Mouse (Mus musculus) brain, adult 2 months (tissue): ENCODE measurements at regions not wholly inside any gene's neighbourhood (a gene's known extent, or its start where the extent isn't known, plus 50 kb on each side); places are given as distances from the start of the nearest gene placed in this dataset.
"Not testable (repeated sequence)": the region's sequence is repeated elsewhere in the genome, so short reads cannot be mapped to it uniquely, and the experiment has no call there.

Source experiments
- DNase-seq: peaks from one replicate; pipeline ENCODE4 v3.0.0; 2011; ENCODE audit warnings: low read depth, low spot score

DNA sequence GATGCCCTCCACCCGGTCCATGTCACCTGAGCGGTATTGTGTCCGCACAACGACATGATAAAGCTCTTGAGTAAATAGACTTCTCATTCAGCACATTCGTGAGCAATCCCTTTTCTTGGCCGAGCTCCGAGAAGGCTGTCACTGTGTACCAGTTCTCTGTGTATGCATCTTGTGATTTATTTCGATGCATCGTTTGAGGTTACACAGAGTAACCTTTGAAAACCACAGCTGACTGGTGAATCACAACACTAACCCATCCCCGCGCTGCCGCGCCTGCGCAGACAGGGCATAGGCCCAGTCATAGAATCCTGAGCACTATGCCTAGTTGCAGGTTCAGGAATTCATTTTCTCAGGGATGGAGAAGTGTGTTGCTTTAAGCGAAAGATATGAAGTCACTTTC, 201.4 kb downstream of the Med10 start:
- peak; percentile 34 for DNase-seq

DNA sequence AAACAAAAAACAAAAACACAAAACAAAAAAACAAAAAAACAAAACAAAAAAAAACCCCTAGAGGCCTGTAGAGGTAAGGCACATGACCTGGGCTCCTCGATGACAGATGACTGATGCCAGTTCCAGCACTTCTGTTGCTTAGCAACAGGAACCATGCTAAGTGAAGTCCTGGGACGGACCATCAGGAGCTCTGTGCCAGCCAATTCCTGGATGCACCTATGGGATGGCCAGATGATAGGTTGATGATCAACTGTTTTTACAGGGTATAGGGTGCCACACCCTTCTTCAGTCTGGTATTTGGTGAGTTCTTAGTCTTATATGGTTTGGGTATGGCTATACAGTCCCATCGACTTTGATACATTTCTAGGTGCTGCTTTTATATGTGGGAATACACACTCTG, 209.9 kb downstream of the Med10 start:
- no peak for DNase-seq

DNA sequence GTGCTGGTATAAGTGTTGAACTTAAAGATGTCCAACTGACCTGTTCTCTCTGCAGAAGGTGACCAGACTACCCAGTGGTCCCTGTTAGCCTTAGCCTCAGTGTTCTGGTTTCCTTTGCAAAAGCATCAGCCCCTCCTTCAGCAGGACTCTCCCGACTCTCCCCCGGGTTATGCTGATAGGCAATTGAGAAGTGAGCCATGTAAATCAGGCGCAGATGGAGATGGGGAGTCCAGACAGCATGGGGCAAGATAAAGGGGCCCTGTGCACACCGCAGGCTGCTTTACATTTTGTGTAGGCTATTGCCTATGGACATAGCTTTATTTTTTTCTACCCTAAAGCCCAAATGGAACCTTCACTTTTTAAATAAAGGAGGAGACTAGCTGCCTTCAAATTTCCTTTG, 213.0 kb downstream of the Med10 start:
- DNase-seq: no peak

DNA sequence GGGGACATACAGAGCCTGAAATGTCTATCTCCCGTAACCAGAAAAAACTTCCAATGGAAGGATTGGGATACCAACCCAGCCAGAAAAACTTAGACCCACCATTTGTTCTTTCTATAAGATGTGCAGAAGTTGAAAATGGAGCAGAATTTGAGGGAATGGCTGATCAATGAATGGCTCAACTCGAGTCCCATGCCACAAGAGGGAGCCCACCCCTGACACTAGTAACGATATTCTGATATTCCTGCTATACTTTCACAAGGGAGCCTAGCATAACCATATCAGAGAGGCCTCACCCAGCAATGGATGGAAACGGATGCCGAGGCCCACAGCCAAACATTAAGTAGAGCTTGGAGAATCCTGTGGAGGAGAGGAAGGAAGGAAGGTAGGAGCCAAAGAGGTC, 215.3 kb downstream of the Med10 start:
- peak; percentile 10 for DNase-seq

DNA sequence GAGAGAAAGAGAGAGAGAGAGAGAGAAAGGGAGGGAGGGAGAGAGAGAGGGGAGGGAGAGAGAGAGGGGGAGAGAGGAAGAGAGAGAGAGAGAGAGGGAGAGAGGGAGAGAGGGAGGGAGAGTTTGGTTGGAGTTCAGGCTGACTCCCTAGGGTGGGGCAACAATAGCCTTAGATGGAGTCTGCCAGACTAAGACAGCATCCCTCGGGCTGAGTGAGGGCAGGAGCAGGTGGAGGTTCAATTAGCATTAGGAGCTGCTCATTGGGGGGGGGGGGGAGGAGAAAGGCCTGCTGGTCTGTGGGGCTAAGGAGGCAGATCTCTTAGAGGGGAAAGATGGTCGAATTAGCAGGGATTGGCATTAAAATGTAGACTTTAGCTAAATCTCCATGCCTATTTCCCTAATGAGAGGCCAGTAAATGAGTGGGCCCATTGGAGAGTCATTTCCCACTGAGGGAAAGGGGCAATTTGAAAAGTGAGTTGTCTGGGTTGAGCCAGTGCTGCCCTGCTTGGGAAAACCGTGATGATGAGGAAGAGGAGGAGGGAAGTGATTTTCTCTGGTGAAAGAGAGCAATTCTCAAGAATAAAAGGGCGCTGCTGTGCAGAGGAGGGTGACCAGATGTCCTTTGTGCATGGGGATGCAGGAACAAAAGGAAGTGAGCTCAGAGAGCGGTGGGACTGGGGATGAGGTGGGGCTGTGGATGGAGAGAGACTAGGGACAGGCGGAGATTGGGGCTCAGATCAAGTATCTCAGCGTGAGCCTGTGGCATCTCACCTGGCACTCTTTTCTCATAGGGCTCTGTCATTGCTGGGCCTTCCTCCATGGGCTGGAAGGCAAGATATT, 218.0 kb downstream of the Med10 start:
- DNase-seq: no peak

DNA sequence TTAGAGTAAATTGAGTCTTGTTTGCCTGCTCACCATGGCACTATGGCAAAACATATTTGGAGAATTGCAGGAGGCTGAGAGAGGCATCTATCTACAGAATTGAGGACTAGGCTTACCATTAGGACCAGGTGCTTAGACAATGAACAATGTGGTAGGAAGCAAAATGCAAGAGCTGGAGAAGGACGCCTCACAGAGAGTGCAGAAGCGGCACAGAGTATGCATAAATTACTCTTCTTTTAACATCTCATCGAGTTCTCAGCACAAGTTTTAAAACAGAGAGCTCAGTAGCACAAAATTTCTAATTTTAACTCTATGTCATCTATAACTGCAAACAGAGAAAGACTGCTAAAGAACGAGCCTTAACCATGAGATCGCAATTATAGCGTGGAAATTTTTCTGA, 231.1 kb downstream of the Med10 start:
- DNase-seq: peak; percentile 14

DNA sequence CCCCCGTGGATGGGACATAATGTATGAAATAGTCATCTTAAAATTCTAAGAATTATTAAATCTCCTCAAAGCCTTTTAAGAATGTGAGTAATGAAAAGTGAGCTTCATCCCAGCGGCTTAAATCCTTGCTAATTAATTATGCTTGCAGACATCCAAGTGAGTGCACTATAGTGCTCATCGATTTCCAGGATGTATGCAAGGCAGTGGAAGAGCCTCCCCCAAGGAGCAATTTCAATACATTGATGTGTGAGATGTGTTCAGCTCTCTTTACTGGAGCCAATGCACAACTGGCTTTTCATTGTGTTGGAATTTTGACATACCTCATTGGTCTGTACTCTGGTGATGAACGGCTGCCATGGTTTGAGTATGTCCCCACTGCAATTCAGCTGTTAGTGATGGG, 231.6 kb downstream of the Med10 start:
- no peak for DNase-seq

DNA sequence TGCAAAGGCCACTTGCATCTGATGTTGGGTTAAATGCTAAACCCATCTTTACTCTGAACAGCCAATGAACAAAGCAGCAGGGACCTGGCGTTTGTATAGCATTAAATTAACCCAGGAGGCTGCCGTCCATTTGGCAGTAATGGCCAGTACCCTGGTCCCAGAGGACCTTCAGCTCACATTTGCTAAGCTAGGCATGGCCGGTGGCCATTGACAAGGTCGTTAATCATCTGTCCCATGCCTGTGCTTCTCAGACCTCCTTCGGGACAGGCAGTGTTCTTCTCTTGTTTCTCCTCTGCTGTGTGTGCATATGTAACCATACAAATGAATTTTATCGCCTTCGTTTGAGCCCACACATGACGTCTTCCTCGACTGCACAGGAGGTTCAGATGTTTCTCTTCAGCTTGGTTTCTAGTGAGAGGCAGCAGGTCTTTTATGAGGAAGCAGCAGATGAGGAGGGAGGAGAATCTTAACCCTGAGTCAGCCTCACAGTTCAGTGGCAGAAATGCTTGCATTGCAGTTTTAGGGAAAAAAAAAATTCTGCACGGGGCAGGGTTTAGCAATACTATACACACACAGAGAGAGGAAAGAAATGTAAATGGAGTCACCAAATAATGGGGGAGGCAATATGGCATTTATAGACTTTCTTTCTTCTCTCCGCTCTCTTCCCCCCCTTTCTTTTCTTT, 235.9 kb downstream of the Med10 start:
- peak; percentile 25 for DNase-seq

DNA sequence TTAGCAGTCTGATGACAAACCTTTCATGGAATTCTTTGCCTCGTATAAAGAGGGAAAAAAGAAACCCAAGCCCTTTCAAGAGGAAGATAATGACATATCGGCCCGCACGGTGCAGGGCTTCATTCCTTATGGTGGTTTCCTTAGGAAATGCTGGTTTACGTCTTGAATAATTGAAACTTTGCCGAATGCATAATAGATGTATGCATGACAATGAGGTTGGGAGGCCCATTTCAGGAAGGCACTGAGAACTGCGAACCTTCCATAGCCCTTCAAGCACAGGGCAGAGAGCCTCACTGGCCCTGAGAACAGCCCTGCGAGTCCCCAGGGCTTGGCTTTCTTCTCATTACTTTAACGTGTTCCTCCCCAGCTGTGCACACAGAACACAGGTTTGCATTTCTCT, 255.7 kb downstream of the Med10 start:
- no peak for DNase-seq

DNA sequence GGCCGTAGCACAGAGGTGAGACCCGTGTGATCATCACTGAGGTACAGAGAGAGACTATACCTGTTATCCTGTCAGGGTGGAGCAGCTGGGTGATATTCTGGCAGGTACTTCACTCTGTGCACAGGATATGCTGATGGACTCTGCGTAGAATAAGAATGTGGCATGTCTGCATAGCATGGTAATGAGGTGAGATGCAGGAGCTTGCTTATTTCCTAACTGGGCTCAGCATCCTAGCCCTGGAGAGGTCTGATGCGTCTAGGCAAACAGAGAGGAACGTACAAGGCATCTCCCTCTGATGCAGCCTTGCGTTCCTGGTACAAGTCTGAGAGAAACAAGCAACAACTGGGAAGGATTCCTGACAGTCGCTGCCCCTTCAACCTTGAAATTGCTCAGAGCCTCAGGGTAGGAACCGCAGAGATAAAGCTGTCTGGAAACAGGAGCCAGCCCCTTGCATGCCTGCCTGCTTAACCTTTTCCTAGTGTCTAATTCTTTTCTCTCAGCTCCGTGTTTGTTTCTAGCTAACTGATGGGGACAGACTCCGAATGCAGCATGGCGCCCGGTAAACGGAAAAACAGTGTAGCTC, 259.3 kb downstream of the Med10 start:
- DNase-seq: no peak

DNA sequence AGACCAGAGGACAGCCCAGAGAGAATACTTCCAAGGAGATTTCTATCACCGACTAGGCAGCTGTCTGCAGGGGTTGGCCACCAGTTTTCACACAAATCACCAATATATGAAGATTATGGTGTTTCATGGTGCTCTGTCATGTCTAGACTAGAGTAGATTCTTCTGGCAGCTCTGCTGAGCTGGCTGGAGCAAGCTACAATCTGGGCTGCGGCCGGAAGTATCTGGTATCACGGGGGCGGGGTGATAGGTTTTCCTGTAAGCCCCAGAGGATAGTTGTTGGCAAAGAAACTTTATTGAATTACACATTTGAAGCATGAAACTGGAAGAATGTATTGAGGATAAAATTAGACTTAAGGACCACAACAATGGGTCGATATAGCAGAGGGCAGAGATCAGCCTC, 271.5 kb downstream of the Med10 start:
- no peak for DNase-seq

DNA sequence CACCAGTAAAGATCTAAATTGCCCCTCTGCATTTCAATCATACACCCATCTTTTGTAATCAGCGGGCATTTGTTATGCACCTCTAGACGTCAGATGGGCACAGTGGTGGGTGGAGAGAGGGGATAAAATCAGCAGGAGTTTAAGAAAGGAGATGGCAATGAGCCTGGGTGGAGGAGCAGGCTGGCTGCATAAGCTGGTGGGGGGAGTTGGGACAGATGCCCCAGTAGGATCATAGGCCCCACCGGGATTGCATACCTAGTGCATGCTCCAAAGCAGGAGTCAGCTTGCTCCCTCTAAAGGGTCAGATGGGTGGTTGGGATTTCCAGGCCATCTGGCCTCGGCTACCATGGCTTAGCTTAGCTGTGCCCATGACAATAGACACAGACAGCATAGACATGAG, 273.2 kb downstream of the Med10 start:
- DNase-seq: no peak

DNA sequence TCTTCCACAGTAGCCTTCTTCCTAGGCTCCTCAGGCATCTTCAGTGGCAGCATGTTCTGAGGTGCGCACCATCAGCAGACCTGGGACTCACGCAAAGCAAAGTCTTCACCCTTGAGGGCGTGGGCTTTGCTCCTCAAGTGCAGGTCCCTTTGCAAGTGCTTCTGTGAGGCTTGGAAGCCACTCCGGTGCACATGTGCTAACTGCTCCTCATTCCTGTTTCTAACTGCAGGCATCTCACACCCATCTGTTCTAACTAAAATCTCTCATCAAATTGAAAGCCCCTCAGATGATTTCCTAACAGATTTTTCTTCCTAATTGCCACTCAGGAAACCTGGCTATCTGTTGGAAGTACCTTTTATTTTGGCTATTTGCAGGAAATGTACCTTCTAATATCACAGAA, 278.9 kb downstream of the Med10 start:
- DNase-seq: peak; percentile 19

DNA sequence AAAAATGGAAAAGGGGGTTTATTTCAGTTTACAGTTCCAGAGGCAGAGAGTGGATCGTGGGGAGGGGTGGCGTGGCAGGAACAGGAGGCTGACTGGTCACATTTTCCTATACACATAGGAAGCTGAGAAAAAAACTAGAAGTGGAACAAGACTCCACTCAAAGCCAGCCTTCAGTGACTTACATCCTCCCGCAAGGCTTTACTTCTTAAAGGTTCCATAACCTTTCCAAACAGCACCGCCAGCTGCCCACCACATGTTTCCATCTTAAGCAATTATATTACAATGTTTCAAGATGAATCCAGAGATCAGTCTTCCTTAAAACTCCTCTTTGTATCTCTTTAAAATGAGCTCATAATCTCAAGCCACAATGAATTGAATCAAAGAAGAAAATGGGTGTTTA, 290.7 kb downstream of the Med10 start:
- DNase-seq: no peak

DNA sequence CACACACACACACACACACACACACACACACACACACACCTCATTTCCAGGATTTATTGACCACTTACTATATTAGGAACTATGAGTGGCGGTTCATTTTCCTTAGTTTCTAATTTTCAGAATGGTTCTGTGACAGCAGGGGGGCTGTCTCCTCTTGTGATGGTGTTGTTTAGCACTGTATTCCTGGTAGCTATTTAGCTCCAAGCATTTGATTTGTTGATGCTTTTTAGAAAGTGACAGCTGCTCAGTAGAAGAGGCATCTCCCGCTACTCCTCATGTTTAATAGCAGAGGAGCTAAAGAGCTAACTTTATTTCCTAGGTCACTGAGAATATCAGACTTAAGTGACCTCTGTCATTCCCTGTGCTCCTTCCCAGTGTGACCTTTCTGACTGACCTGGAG, 291.8 kb downstream of the Med10 start:
- no peak for DNase-seq

DNA sequence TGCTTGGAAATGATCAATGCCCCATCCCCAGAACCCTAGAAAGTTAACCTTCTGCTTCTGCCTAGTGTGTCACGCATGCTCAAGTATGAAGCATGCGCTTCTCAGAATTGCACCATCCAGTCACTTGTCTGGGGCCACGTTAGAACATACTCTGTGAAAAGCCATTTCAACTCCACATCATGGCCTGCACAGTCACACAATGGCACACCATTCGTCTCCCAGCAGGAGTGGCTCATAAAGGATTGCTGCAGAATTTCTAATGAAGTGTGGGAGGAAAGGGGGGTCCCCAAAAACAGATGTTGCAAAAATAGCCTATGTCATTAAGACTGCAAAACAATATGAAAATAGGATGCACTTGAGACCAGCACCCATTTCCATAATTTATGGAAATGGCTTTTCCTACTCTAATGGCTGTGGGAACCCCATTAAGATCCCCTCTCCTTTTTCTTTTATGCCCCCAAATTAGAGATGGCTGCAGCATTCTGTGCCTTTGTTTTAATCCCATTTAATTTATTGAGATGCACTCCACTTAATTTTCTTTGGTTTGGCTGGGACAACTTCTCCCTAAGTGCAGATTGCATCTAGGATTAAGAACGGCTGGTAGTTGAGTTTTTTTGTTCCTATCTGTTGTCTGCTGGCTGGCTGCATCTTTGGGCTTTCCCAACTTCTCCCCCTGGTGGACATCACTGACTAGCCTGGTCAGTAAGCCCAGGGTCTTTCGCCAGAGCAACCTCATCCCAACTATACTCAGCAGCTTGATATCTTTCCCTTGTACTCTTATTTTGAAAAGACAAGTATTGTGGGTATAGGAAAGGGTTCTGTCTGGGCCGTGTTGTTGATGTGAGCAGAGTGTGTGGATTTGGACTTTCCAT, 294.5 kb downstream of the Med10 start:
- DNase-seq: no peak

DNA sequence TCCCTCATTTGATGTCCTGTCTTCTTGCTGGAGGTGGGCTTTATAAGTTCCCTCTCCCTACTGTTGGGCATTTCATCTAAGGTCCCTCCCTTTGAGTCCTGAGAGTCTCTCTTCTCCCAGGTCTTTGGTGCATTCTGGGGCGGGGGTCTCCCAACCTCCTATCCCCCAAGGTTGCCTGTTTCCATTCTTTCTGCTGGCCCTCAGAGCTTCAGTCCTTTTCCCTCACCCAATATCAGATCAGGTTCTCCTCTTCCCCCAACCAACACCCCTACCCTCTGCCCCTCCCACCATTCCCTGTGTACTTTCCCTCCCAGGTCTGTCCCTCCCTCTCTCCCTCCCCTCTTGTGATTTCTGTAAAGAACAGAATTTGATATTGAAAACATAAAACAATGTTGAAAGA, 297.9 kb downstream of the Med10 start:
- DNase-seq: not testable (repeated sequence)

DNA sequence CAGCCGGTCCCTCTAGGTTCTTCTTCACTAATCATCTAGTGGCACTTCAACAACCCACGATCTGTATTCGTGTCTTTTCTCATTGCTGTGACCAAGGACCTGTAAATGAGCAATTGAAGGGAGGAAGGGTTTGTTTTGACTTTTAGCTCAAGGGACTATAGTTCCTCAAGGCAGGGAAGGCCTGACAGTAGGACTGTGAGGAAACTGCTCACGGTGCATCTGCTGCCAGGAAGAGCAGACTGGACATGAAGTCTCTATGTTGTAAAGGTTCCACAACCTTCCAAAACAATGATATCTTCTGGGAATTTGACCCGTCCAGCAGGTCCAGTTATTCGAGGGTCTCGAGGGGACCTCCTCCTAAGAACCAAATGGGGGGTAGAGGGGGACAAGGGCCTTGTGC, 300.8 kb downstream of the Med10 start:
- DNase-seq: no peak

DNA sequence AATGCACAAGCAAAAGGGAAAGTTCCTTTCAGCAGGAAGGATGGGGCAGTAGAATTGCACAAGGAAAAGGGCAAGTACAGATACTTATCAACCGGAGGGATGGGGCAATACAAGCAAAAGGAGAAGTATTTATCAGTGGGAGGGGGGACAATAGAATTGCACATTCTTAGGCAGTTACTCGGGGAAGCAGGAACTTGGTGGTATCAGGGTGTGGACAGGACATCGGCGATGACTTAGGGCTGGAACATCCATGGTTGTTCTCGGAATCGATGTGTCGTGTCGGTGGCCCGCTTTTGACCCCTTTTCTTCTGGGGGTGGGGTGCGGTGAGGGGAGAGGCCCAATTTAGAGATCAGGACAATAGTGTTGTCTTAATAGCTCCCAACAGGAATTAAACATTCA, 301.3 kb downstream of the Med10 start:
- DNase-seq: not testable (repeated sequence)

DNA sequence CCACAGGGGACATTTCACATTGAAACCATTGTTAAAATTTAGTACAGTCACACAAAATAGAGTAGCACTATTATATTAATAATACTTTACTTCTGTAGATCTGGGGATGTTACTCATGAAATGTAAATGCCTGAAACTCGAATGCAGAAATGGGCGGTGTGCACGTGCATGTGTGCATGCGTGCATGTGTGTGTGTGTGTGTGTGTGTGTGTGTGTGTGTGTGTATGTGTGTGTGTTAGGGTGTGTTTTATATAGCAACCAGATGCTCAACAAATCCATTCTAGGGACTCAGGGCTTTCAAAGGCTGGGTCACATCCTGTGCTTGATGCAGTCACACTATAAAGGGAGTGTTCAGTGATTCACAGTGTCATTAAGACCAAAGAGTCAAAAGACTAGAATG, 301.7 kb downstream of the Med10 start:
- DNase-seq: no peak

DNA sequence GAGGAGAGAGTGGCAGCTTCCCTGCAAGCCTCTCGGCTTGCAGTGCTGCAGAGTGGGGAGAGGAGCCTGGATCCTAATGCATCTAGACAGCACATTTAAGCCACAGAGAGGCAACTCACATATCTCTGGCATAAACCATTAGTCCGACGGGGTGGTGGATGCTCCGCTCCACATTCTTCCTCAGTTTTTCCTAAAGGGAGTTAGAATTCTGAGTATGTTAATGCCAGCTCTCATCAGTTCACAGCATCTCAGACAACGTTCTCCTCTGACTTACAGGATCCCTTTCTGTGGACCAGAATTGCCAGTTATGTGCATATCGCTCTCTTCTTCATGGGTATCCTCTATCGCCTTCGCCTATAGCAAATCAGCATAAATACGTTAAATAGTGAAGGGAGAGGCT, 313.4 kb downstream of the Med10 start:
- no peak for DNase-seq
